Mouse (Mus musculus) 416B (cell line): ENCODE data around the gene Stk38l.
"Not testable (repeated sequence)": the region's sequence is repeated elsewhere in the genome, so short reads cannot be mapped to it uniquely, and the experiment has no call there.

ENCODE experiments used
- DNase-seq: peaks from one replicate; pipeline ENCODE4 v3.0.0; 2011; ENCODE audit warnings: low read depth

Gene Stk38l

GRCm38 (mm10) chr6:146733554-146733953 lies 8.8 kb downstream of the Stk38l start:
- DNase-seq: no peak

DNA sequence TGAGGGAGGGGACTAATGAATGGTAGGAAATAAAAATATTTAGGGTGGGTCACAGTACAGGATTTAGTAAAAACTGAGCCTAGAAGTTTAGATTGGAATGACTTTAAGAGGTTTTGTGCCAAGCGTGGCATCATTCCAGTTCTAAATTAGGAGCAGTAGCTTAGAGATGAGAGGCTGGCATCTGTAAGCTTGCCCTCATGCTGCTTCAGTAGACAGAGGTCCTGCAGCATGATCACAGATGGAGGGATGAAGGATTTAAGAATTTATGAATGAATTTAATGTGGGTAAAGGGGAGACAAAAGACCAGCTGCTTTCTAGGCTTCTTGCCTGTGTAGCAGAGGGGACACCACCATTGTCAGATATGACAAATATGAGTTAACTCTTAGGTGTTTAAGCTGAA lies 14.1 kb downstream of the Stk38l start:
- DNase-seq: no peak

DNA sequence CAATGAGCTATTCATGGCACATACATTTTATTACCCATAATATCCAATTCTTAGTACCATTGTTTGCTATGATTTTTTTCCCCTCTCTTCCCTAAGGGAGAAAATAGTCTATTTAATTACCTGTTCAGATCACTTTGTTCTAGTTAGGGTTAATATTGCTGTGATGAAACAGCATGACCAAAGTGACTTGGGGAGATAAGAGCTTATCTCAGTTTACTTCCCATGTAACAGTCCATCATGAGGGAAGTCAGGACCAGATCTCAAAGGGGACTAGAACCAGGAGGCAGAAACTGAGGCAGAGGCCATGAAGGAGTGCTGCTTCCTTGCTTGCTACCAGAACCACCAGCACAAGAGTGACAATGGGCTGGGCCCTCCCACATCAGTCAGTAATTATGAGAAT lies 15.9 kb downstream of the Stk38l start:
- no peak for DNase-seq

- no peak for DNase-seq
These were observed 17.3 kb downstream of the Stk38l start for GRCm38 (mm10) chr6:146741986-146742635.

- not testable (repeated sequence) for DNase-seq
These were observed 19.5 kb downstream of the Stk38l start for GRCm38 (mm10) chr6:146744266-146744665.

- no peak for DNase-seq
These were observed 20.4 kb downstream of the Stk38l start for GRCm38 (mm10) chr6:146745180-146745579.

DNA sequence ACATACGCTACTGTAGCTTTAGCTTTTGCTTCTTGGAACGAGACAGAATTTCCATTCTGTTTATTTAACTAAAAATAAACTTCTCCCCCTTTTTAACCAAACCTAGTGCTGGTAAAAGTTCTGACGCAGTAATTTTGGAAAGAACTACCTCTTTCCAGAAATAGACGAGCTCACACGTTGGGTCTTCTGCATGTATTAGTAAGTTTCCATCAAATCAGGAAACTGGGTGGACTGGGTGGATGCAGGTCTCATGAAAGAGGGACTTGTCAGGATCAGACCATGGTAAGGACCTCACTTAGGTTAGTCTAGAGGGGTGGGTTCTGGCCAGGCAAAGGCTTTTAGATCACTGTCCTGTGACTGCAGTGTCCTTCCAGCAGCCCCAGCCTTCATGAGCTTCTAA lies 21.8 kb downstream of the Stk38l start:
- no peak for DNase-seq

- no peak for DNase-seq
These were observed 22.3 kb downstream of the Stk38l start for GRCm38 (mm10) chr6:146747057-146747456.

DNA sequence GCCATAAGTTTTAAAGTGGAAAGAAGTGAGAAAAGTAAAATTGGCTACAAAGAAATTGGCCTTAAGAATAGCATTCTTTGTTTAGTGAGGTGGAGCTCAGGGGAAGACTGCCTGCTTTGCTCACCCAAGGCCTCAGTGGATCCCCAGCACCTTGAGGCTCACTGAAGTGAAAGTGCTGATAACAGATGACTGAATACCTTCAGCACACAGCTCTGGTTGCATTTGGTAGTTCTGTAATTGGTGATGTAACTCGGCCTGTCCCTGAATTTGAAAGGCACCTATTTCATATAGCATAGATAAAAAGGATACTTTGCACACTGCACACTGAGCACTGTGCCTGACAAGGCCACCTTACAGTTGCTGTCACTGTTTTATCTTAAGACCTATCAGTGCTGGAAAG lies 23.5 kb downstream of the Stk38l start:
- no peak for DNase-seq

GRCm38 (mm10) chr6:146751671-146752070 lies 26.9 kb downstream of the Stk38l start:
- DNase-seq: peak; percentile 92

GRCm38 (mm10) chr6:146752178-146752577 lies 27.4 kb downstream of the Stk38l start:
- no peak for DNase-seq

DNA sequence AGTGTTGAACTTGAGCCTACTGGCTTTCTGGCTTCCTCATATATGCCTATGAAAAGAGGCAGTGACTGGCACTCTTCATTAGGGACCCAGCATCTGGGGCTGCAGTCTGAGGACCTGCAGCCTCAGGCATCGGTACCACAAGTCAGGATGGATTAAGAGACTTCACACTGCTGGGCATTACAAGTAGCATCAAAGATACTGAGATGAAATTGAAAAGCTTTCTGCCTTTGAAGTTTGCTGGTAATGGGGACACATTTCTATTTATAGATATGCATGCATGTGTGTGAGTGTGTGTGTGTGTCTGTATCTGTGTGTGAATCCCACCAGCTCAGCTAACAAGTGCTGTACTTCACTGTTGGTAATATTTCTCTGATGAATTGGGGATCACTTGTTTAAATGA lies 27.8 kb downstream of the Stk38l start:
- no peak for DNase-seq

- no peak for DNase-seq
These were observed 28.9 kb downstream of the Stk38l start for GRCm38 (mm10) chr6:146753560-146754160.

DNA sequence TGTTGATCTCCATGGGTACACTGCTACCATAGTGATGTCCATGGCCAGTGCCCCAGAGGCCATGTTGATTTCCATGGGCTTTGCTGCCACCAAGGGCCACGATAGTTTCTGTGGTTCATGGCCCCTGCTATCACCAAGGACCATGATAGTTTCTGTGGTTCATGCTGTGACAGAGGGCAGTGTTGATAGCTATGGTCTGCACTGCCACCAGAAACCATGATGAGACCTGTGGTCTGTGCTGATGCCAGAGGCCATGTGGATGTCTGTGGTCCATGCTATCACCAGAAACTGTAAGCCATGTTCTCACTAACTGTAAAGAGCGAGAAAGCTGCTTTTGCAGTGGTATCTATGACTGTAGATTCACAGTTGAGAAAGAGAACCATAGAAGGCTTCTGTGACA lies 30.3 kb downstream of the Stk38l start:
- DNase-seq: peak; percentile 59

GRCm38 (mm10) chr6:146755679-146756078 lies 30.9 kb downstream of the Stk38l start:
- no peak for DNase-seq

- DNase-seq: no peak
These were observed 34.2 kb downstream of the Stk38l start for GRCm38 (mm10) chr6:146759027-146759426.

DNA sequence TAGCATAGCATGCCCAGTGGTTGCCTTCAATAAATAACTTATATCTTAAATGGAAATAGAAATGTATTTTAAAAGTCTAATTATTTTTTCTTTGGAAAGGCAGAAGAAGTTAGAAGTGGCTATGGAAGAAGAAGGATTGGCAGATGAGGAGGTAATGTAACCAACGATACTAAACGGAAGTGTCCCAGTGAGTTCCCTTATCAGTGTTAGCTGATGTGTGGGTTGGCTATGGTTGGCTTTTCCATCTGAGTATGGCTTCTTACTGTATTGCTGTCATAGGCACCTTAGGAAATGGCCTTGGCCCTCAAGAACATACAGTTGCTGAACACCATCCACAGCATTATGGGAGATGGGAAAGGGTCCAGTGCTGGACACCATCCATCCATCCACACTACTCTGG lies 35.2 kb downstream of the Stk38l start:
- DNase-seq: no peak

- DNase-seq: no peak
These were observed 35.9 kb downstream of the Stk38l start for GRCm38 (mm10) chr6:146760736-146761135.

DNA sequence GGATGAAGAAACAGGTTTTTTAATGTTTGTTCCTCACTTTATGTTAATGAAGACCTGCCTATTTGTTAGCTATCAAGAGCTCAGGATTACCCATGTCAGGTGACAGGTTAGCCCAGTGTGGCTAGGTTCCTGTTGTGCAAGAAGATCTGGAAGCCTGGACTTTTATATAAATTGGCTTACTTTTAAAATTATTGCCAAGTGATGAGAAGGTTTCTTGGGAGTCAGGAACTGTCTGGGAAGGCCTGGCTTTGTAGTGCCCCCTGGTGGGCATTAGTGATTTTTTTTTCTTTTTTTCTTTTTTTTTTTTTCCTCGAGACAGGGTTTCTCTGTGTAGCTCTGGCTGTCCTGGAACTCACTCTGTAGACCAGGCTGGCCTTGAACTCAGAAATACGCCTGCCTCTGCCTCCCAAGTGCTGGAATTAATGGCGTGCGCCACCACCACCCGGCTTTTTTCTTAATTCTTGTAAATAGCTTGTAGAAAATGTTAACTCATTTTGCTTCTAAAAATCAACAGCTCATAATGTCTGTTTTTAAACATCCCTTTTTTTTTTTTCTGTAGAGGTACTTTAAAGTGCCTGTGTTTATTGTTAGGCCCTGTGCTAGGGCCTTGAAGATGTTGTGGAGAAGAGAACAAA lies 37.6 kb downstream of the Stk38l start:
- peak; percentile 67 for DNase-seq

GRCm38 (mm10) chr6:146764593-146764992 lies 39.8 kb downstream of the Stk38l start:
- no peak for DNase-seq

GRCm38 (mm10) chr6:146765270-146765669 lies 40.5 kb downstream of the Stk38l start:
- no peak for DNase-seq

DNA sequence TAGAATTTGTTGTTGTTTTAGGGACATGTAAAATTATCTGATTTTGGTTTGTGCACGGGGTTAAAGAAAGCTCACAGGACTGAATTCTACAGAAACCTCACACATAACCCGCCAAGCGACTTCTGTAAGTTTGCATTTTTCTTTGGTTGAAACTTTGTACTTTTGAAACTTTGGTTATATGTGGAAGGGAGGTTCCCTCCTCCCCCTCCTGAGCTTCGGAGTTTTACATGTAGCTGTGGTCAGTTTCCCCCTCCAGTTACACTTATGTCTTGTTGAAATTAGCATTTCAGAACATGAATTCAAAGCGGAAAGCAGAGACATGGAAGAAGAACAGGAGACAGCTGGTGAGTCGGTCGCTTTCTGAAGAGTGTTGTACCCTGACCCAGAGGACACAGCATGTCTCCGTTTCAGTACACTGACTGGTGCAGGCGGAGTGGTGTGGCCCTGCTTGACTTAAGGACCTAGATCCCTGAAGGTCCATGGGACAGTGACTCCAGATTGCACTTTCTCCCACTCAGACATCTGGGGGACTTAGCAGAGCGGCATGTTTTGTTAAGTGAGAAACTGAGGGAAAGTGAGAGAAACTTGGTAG lies 44.1 kb downstream of the Stk38l start:
- DNase-seq: no peak
